Mouse (Mus musculus) heart, postnatal 0 days (tissue): ENCODE data around the gene Taldo1. TPM values are rescaled to one million over a fixed set of nuclear protein-coding genes. Genes with fewer than 3 reads are reported as not detected.

Experiments used
- ATAC-seq: fragments of 200-750 bp; cut with Nextera tagmentation; 2 replicates; pipeline ENCODE4 v1.8.0; 2017; ENCODE audit warnings: low read depth, moderate number of reproducible peaks, moderate library complexity; ENCODE audit not compliant: insufficient read depth
- DNase-seq: peaks from one replicate; pipeline ENCODE4 v3.0.0-alpha.2; 2016; ENCODE audit warnings: low spot score
- H3K27ac ChIP-seq: fragments of 300-500 bp; sonication (generic); 2 replicates; pipeline ENCODE4 v1.5.1; 2014; ENCODE audit warnings: low read depth, mild to moderate bottlenecking
- H3K27me3 ChIP-seq: fragments of 300-500 bp; sonication (generic); 2 replicates; pipeline ENCODE4 v1.6.1; 2014; ENCODE audit warnings: low read length, mixed read lengths; ENCODE audit not compliant: control insufficient read depth, insufficient read depth
- H3K36me3 ChIP-seq: fragments of 300-500 bp; sonication (generic); replicated peaks from 2 replicates; pipeline ENCODE4 v1.6.1; 2014; ENCODE audit warnings: low read length, mixed read lengths; ENCODE audit not compliant: control insufficient read depth, insufficient read depth
- H3K4me1 ChIP-seq: fragments of 300-500 bp; sonication (generic); 2 replicates; pipeline ENCODE4 v1.6.1; 2014; ENCODE audit warnings: antibody characterized with exemption; ENCODE audit not compliant: control insufficient read depth, insufficient read depth
- H3K4me2 ChIP-seq: fragments of 300-500 bp; sonication (generic); 2 replicates; pipeline ENCODE4 v1.6.1; 2014; ENCODE audit warnings: low read depth, mild to moderate bottlenecking, low read length, moderate library complexity
- H3K4me3 ChIP-seq: fragments of 300-500 bp; sonication (generic); 2 replicates; pipeline ENCODE4 v1.5.1; 2014; ENCODE audit warnings: low read depth, low read length
- H3K9ac ChIP-seq: fragments of 300-500 bp; sonication (generic); replicated peaks from 2 replicates; pipeline ENCODE4 v1.6.1; 2014; ENCODE audit warnings: low read depth, low read length, mixed read lengths
- H3K9me3 ChIP-seq: fragments of 300-500 bp; sonication (generic); replicated peaks from 2 replicates; pipeline ENCODE4 v1.6.1; 2016; ENCODE audit warnings: low read length; ENCODE audit not compliant: control insufficient read depth
- CTCF ChIP-seq: IDR thresholded peaks from 2 replicates; pipeline ENCODE4 v1.5.1; 2016; ENCODE audit warnings: antibody characterized with exemption, control low read depth, low read depth
- EP300 ChIP-seq: IDR thresholded peaks from 2 replicates; pipeline ENCODE4 v1.6.1; 2016; ENCODE audit warnings: antibody characterized with exemption, low read depth
- WGBS: fragments of 180-500 bp; shearing (Covaris S2); extraction: QIAGEN DNeasy Blood & Tissue Kit; methylation state at CpG from one replicate; pipeline ENCODE4 v1.1.7; 2014; 5-methylcytosine and 5-hydroxymethylcytosine counted together
- polyA plus RNA-seq: library from polyadenylated mRNA; unstranded; fragments of >200 nt; fragmentation: Nextera tagmentation; extraction: Ambion mirVana; gene quantifications from 2 replicates; pipeline ENCODE4 v1.2.1, GENCODE M21; 2015
- total RNA-seq: library from RNA; depleted of rRNA; stranded (reverse); fragments of >200 nt; gene quantifications from 2 replicates; pipeline ENCODE4 v1.2.3, GENCODE M21; 2014; ENCODE audit warnings: low replicate concordance

The Taldo1 gene
- total and polyA plus RNA-seq, 2 experiments from 2014 or later, result 173 to 225 TPM

GRCm38 (mm10) chr7:141437178-141438120 lies 45.5 kb downstream of the Taldo1 start, which contains the start of gene Slc25a22:
Gene Slc25a22 (minus strand): TSS chr7:141437892.
- H3K36me3 ChIP-seq, result no peaks in the 10 kb centered on the region; the same call in 1 of the 2 replicates
- WGBS, result 6% methylated on average over 50 of the region's 53 CpGs
- H3K9me3 ChIP-seq, result no peaks in the 10 kb centered on the region
- peak; percentile 74 for DNase-seq
- ATAC-seq, result peak; percentile 80
- no peaks in the 10 kb centered on the region for H3K27me3 ChIP-seq
- H3K9ac ChIP-seq, result peak within 1 kb of the TSS; percentile 64
- H3K4me2 ChIP-seq, result peak within 1 kb of the TSS; percentile 85
- peak within 1 kb of the TSS; percentile 66 for H3K4me3 ChIP-seq
- H3K4me1 ChIP-seq, result peaks cover 26% of the 10 kb centered on the region
- H3K27ac ChIP-seq, result peak within 1 kb of the TSS; percentile 5; the same call in 1 of the 2 replicates
- TF ChIP-seq EP300 (0 out of 2 replicates have a peak, but pooled peaks have one; percentile 55), CTCF (peak; percentile 76)

- Histone ChIP-seq H3K4me3 (no peak overlapping the region), H3K27me3 (no peaks in the 10 kb centered on the region), H3K36me3 (no peaks in the 10 kb centered on the region; the same call in 1 of the 2 replicates), H3K27ac (no peak overlapping the region), H3K4me1 (peaks cover 28% of the 10 kb centered on the region), H3K4me2 (no peak overlapping the region), H3K9me3 (no peaks in the 10 kb centered on the region), H3K9ac (no peak overlapping the region)
- 90% methylated on average over 12 of the region's 12 CpGs for WGBS
- TF ChIP-seq EP300, result no peak
- no peak for ATAC-seq
- no peak for DNase-seq
These were observed 46.4 kb downstream of the Taldo1 start for GRCm38 (mm10) chr7:141438201-141438968.

GRCm38 (mm10) chr7:141439140-141439679 lies 47.2 kb downstream of the Taldo1 start:
- H3K9ac ChIP-seq, result no peak overlapping the region
- 93% methylated on average over 10 of the region's 10 CpGs for WGBS
- no peaks in the 10 kb centered on the region for H3K27me3 ChIP-seq
- H3K9me3 ChIP-seq, result no peaks in the 10 kb centered on the region
- no peak overlapping the region for H3K4me3 ChIP-seq
- H3K36me3 ChIP-seq, result no peaks in the 10 kb centered on the region; the same call in 1 of the 2 replicates
- H3K27ac ChIP-seq, result no peak overlapping the region
- DNase-seq, result no peak
- no peak overlapping the region for H3K4me2 ChIP-seq
- peaks cover 31% of the 10 kb centered on the region for H3K4me1 ChIP-seq
- TF ChIP-seq CTCF (no peak), EP300 (no peak)
- ATAC-seq, result no peak

GRCm38 (mm10) chr7:141439811-141440210 lies 47.8 kb downstream of the Taldo1 start:
- no peaks in the 10 kb centered on the region for H3K9me3 ChIP-seq
- ATAC-seq (no peak), DNase-seq (no peak)
- no peak overlapping the region for H3K27ac ChIP-seq
- no peak for TF ChIP-seq EP300
- TF ChIP-seq CTCF, result no peak
- H3K4me3 ChIP-seq, result no peak overlapping the region
- H3K9ac ChIP-seq, result no peak overlapping the region
- peaks cover 27% of the 10 kb centered on the region for H3K4me1 ChIP-seq
- no peaks in the 10 kb centered on the region for H3K27me3 ChIP-seq
- no peaks in the 10 kb centered on the region; the same call in 1 of the 2 replicates for H3K36me3 ChIP-seq
- H3K4me2 ChIP-seq, result no peak overlapping the region
- WGBS, result 95% methylated on average over 11 of the region's 11 CpGs

- ATAC-seq, result peak; percentile 5; the same call in 1 of the 2 replicates
- Histone ChIP-seq H3K4me1 (peaks cover 22% of the 10 kb centered on the region), H3K27ac (no peak overlapping the region), H3K4me3 (no peak overlapping the region), H3K9me3 (no peaks in the 10 kb centered on the region), H3K4me2 (no peak overlapping the region), H3K36me3 (no peaks in the 10 kb centered on the region; the same call in 1 of the 2 replicates), H3K9ac (no peak overlapping the region), H3K27me3 (no peaks in the 10 kb centered on the region)
- WGBS, result 18% methylated on average over 6 of the region's 6 CpGs
- peak; percentile 75 for DNase-seq
- peak; percentile 80 for TF ChIP-seq CTCF
- TF ChIP-seq EP300, result no peak
These were observed 48.6 kb downstream of the Taldo1 start for GRCm38 (mm10) chr7:141440613-141441012.
